In the genomic region with DNA sequence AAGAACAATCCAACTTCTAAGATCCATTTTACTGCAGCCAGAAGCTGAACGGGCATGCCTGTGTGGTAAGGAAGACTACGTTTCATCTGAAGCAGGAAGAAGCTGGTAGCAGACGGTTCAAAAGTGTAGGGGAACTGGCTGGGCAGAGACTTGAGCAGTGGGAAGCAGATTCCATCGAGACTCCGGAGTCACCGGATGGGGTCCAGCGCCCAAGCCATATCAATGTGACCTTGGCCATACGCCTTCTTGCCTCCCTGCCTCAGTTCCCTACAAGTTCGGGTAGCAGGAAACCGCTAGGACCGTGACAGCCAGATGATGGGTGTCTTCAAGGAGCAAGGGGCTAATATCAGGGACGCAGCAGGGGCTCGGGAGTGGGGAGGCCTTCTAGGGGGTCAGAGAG, we compare ENCODE assay signal across 8 mouse cellular contexts. TPM values are rescaled to one million over a fixed set of nuclear protein-coding genes. Genes with fewer than 3 reads are reported as not detected.
DNase-seq lines count a peak whose midpoint lies in the region; ATAC-seq and TF ChIP-seq lines count a peak whose summit lies in the region.

No protein-coding gene starts in this region.

- H3K27ac ChIP-seq in thymus, adult 2 months (ENCODE audit: control insufficient read depth, insufficient read depth, low read length) = peak overlapping the region; percentile 13; the same call in 1 of the 2 replicates
- peak overlapping the region; percentile 87 for H3K27ac ChIP-seq in hindbrain, postnatal 0 days
- H3K27ac ChIP-seq in midbrain, postnatal 0 days (ENCODE audit: low read depth, low read length) = peak overlapping the region; percentile 77

- peak overlapping the region; percentile 73 for H3K9ac ChIP-seq in hindbrain, postnatal 0 days (replicated peaks; ENCODE audit: low read length)
- peak overlapping the region; percentile 80 for H3K9ac ChIP-seq in midbrain, postnatal 0 days (replicated peaks; ENCODE audit: low read length, poor library complexity, severe bottlenecking)

- H3K4me3 ChIP-seq in thymus, adult 2 months (ENCODE audit: control insufficient read depth, insufficient read depth, low read length) = peak overlapping the region; percentile 75
- peak overlapping the region; percentile 75 for H3K4me3 ChIP-seq in hindbrain, postnatal 0 days (ENCODE audit: low read length)
- peak overlapping the region; percentile 64 for H3K4me3 ChIP-seq in midbrain, postnatal 0 days (ENCODE audit: low read depth, low read length)

- no peak for TF ChIP-seq POLR2A in thymus, adult 2 months (IDR thresholded peaks at IDR 0.05; ENCODE audit: control insufficient read depth, extremely low read depth, insufficient read depth, low read length, poor library complexity)

- intact Hi-C loops in left cerebral cortex, postnatal 14 days (cut with DNase I) = no loop called here

- H3K4me2 ChIP-seq in hindbrain, postnatal 0 days (ENCODE audit: low read depth, low read length) = peak overlapping the region; percentile 97
- H3K4me2 ChIP-seq in midbrain, postnatal 0 days (ENCODE audit: low read depth, low read length, poor library complexity, severe bottlenecking) = peak overlapping the region; percentile 96

- no peaks in the 10 kb centered on the region for H3K27me3 ChIP-seq in thymus, adult 2 months (ENCODE audit: control insufficient read depth, insufficient read depth, low read length)
- no peaks in the 10 kb centered on the region for H3K27me3 ChIP-seq in hindbrain, postnatal 0 days (ENCODE audit: insufficient read depth, low read length)
- H3K27me3 ChIP-seq in midbrain, postnatal 0 days (ENCODE audit: insufficient read depth, low read length) = no peaks in the 10 kb centered on the region

- H3K4me1 ChIP-seq in thymus, adult 2 months (replicated peaks; ENCODE audit: control insufficient read depth, insufficient read depth, low read length) = peaks cover 8% of the 10 kb centered on the region
- peaks cover 8% of the 10 kb centered on the region for H3K4me1 ChIP-seq in hindbrain, postnatal 0 days (ENCODE audit: insufficient read depth, low read length)
- H3K4me1 ChIP-seq in midbrain, postnatal 0 days (ENCODE audit: insufficient read depth, low read length) = 0 out of 2 replicates have a peak, but pooled peaks cover 6% of the 10 kb centered on the region

- WGBS in thymus, adult 2 months = 2% methylated on average over 13 of the region's 13 CpGs
- WGBS in hindbrain, postnatal 0 days = 2% methylated on average over 13 of the region's 13 CpGs
- WGBS in midbrain, postnatal 0 days = 4% methylated on average over 13 of the region's 13 CpGs

- H3K36me3 ChIP-seq in thymus, adult 2 months (ENCODE audit: control insufficient read depth, insufficient read depth, low read length) = no peaks in the 10 kb centered on the region
- no peaks in the 10 kb centered on the region for H3K36me3 ChIP-seq in hindbrain, postnatal 0 days (ENCODE audit: insufficient read depth, low read length)
- H3K36me3 ChIP-seq in midbrain, postnatal 0 days (ENCODE audit: insufficient read depth, low read length) = no peaks in the 10 kb centered on the region

- H3K9me3 ChIP-seq in hindbrain, postnatal 0 days (ENCODE audit: low read length) = no peaks in the 10 kb centered on the region
- no peaks in the 10 kb centered on the region for H3K9me3 ChIP-seq in midbrain, postnatal 0 days (ENCODE audit: low read length)

- 0 out of 2 replicates have a peak, but pooled peaks have one; percentile 3 for ATAC-seq in hindbrain, postnatal 0 days
- peak; percentile 2; the same call in 1 of the 2 replicates for ATAC-seq in midbrain, postnatal 0 days (ENCODE audit: low FRiP score)

- peak; percentile 43 to 44 for DNase-seq in cerebellum, postnatal 14 days
- no peak for DNase-seq in cerebellum, adult 9-10 months
- DNase-seq in thymus, adult 2 months = no peak
- DNase-seq in thymus, adult 18-20 months = no peak
- no peak for DNase-seq in hindbrain, postnatal 0 days (ENCODE audit: low spot score)
- no peak for DNase-seq in midbrain, postnatal 0 days (ENCODE audit: low spot score)
- DNase-seq in testis, postnatal 10 days (ENCODE audit: low spot score) = no peak
- no peak for DNase-seq in left cerebral cortex, postnatal 14 days (ENCODE audit: low spot score in 2 of 2)

- no peak for TF ChIP-seq CTCF in thymus, adult 2 months (IDR thresholded peaks at IDR 0.05; ENCODE audit: borderline replicate concordance, control insufficient read depth, extremely low read depth, insufficient read depth, low read length, poor library complexity)
- TF ChIP-seq CTCF in hindbrain, postnatal 0 days (IDR thresholded peaks at IDR 0.05; ENCODE audit: low read depth) = no peak
- TF ChIP-seq CTCF in midbrain, postnatal 0 days (IDR thresholded peaks at IDR 0.05) = no peak

RNA-seq across cellular contexts. Expression of a gene that starts 0.7 kb away (rescaled TPM):
- 55.9 and 71.6 TPM in 2 replicates for polyA plus RNA-seq in thymus, adult 2 months (2012; rRNA removed)
- total RNA-seq in hindbrain, postnatal 0 days (2014; rRNA removed) = 56.5 and 59.7 TPM in 2 replicates
- 42.7 and 42.8 TPM in 2 replicates for polyA plus RNA-seq in hindbrain, postnatal 0 days (2015; fragmentation: Nextera tagmentation; extraction: Ambion mirVana)
- total RNA-seq in midbrain, postnatal 0 days (2014; rRNA removed) = 58.3 and 62.5 TPM in 2 replicates
- 45.6 and 46.1 TPM in 2 replicates for polyA plus RNA-seq in midbrain, postnatal 0 days (2015; fragmentation: Nextera tagmentation; extraction: Ambion mirVana)
- total RNA-seq in left cerebral cortex, postnatal 14 days (2021) = 10 to 100 TPM; 34.4 to 35.7 TPM

RNA-seq across cellular contexts. Expression of a gene that starts 22.9 kb away (rescaled TPM):
- 1,690 and 1,818 TPM in 2 replicates for polyA plus RNA-seq in thymus, adult 2 months (2012; rRNA removed)
- 1,715 and 1,845 TPM in 2 replicates for total RNA-seq in hindbrain, postnatal 0 days (2014; rRNA removed)
- 2,044 and 2,080 TPM in 2 replicates for polyA plus RNA-seq in hindbrain, postnatal 0 days (2015; fragmentation: Nextera tagmentation; extraction: Ambion mirVana)
- 1,114 and 1,471 TPM in 2 replicates for total RNA-seq in midbrain, postnatal 0 days (2014; rRNA removed)
- 1,645 and 1,756 TPM in 2 replicates for polyA plus RNA-seq in midbrain, postnatal 0 days (2015; fragmentation: Nextera tagmentation; extraction: Ambion mirVana)
- 1,000 to 10,000 TPM; 1,118 to 1,183 TPM for total RNA-seq in left cerebral cortex, postnatal 14 days (2021)

RNA-seq across cellular contexts. Expression of a gene that starts 26.8 kb away (rescaled TPM):
- 31.2 and 42.8 TPM in 2 replicates for polyA plus RNA-seq in thymus, adult 2 months (2012; rRNA removed)
- total RNA-seq in hindbrain, postnatal 0 days (2014; rRNA removed) = 73.2 and 91.7 TPM in 2 replicates
- 14.8 and 16.6 TPM in 2 replicates for polyA plus RNA-seq in hindbrain, postnatal 0 days (2015; fragmentation: Nextera tagmentation; extraction: Ambion mirVana)
- total RNA-seq in midbrain, postnatal 0 days (2014; rRNA removed) = 40.7 and 53.1 TPM in 2 replicates
- polyA plus RNA-seq in midbrain, postnatal 0 days (2015; fragmentation: Nextera tagmentation; extraction: Ambion mirVana) = 8.9 and 9.7 TPM in 2 replicates
- 10 to 100 TPM; 15.7 to 16.3 TPM for total RNA-seq in left cerebral cortex, postnatal 14 days (2021)

RNA-seq across cellular contexts. Expression of a gene that starts 34.2 kb away (rescaled TPM):
- polyA plus RNA-seq in thymus, adult 2 months (2012; rRNA removed) = 176 and 191 TPM in 2 replicates
- 216 and 233 TPM in 2 replicates for total RNA-seq in hindbrain, postnatal 0 days (2014; rRNA removed)
- 248 and 253 TPM in 2 replicates for polyA plus RNA-seq in hindbrain, postnatal 0 days (2015; fragmentation: Nextera tagmentation; extraction: Ambion mirVana)
- 236 and 242 TPM in 2 replicates for total RNA-seq in midbrain, postnatal 0 days (2014; rRNA removed)
- polyA plus RNA-seq in midbrain, postnatal 0 days (2015; fragmentation: Nextera tagmentation; extraction: Ambion mirVana) = 257 and 277 TPM in 2 replicates
- total RNA-seq in left cerebral cortex, postnatal 14 days (2021) = 100 to 1,000 TPM; 268 to 271 TPM

Comparison
In these comparisons a context has a peak if more than half of its experiments do, and no peak if none do; other contexts are left out.
1. DNase-seq: peak in cerebellum, postnatal 14 days (2 of 2); none in cerebellum, adult 9-10 months (single experiment), thymus, adult 2 months (single experiment), thymus, adult 18-20 months (0 of 2), hindbrain, postnatal 0 days (single experiment), midbrain, postnatal 0 days (single experiment), testis, postnatal 10 days (single experiment) and left cerebral cortex, postnatal 14 days (0 of 2).
2. H3K27ac ChIP-seq: peak in every context shown above with its lines; median percentile 87 in hindbrain, postnatal 0 days; 77 in midbrain, postnatal 0 days; 13 in thymus, adult 2 months.
3. Peak in every context shown above with its lines, with median percentiles within 50 percentile points of each other: H3K4me3 ChIP-seq.